Mouse (Mus musculus): ENCODE data around the gene Map2k7. TPM values are rescaled to one million over a fixed set of nuclear protein-coding genes. Genes with fewer than 3 reads are reported as not detected.

The Map2k7 gene
- total and polyA plus RNA-seq, 3 experiments, result 25.8 to 115 TPM; not detected in 1

DNA sequence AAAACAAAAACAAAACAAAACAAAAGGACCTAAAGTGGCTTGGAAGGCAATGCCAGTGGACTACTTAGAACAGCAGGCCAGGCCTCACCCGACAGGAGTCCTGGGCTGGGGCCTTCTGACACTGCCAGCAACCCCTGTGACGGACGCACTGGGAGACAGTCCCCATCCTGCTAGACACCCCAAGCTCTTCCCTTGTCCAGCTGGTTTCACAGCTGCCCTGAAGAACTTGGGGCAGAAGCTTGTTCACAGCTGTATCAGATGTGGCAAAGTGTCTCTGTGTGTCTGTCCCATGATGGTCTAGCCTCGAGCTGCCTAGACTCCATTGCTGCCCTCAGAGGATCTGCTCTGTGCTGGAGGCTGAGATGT, 21.2 kb downstream of the Map2k7 start:
- Histone ChIP-seq H3K27me3 (ENCODE audit: control insufficient read depth in 1 of 2, insufficient read depth in 2 of 2, low read length in 2 of 2) (no peaks in the 10 kb centered on the region), H3K36me3 (ENCODE audit: control insufficient read depth in 1 of 2, insufficient read depth in 2 of 2, low read length in 2 of 2) (peaks cover 3% of the 10 kb centered on the region in 2 experiments; a peak in 3 of 4 replicates), H3K4me1 (ENCODE audit: control insufficient read depth in 1 of 2, insufficient read depth in 2 of 2, low read length in 2 of 2) (peaks cover 0 to 5% of the 10 kb centered on the region in 2 experiments; a peak in 2 of 4 replicates), H3K79me2 (ENCODE audit: control insufficient read depth, insufficient read depth, low read length, poor library complexity) (no peaks in the 10 kb centered on the region), H3K27ac (ENCODE audit: control insufficient read depth, low read depth, low read length) (no peak overlapping the region), H3K4me3 (ENCODE audit: control insufficient read depth in 1 of 2, insufficient read depth in 1 of 2, low read depth in 2 of 2, low read length in 2 of 2) (no peak overlapping the region), H3K9ac (ENCODE audit: control insufficient read depth, low read depth, low read length, poor library complexity, severe bottlenecking) (no peak overlapping the region), H3K9me3 (replicated peaks; ENCODE audit: insufficient read depth, low read length) (no peaks in the 10 kb centered on the region)
- DNase-seq (ENCODE audit: low read depth, low spot score), result no peak
- no peak for TF ChIP-seq POLR2A (IDR thresholded peaks at IDR 0.05; ENCODE audit: control insufficient read depth in 1 of 2, insufficient read depth in 1 of 2, low read depth in 1 of 2, low read length in 2 of 2, poor library complexity in 1 of 2)
- no peak for TF ChIP-seq MYC (IDR thresholded peaks at IDR 0.05; ENCODE audit: low read depth, low read length)
- TF ChIP-seq POLR2AphosphoS5 (IDR thresholded peaks at IDR 0.05; ENCODE audit: borderline replicate concordance, low read depth, low read length), result no peak
- no peak for TF ChIP-seq POLR2AphosphoS2 (IDR thresholded peaks at IDR 0.05; ENCODE audit: low read length)
- no peak for TF ChIP-seq TBP (IDR thresholded peaks at IDR 0.05; ENCODE audit: low read depth, low read length)
- TF ChIP-seq ELF1 (IDR thresholded peaks at IDR 0.05; ENCODE audit: low read depth, low read length), result no peak
- no peak for TF ChIP-seq NRF1 (IDR thresholded peaks at IDR 0.05; ENCODE audit: insufficient read depth, low read depth, low read length, poor library complexity, severe bottlenecking)
- TF ChIP-seq SMC3 (IDR thresholded peaks at IDR 0.05; ENCODE audit: low read depth, low read length), result no peak
- TF ChIP-seq SIN3A (IDR thresholded peaks at IDR 0.05; ENCODE audit: low read length), result no peak
- no peak for TF ChIP-seq RCOR1 (IDR thresholded peaks at IDR 0.05; ENCODE audit: low read depth, low read length)
- TF ChIP-seq TAL1 (IDR thresholded peaks at IDR 0.05; ENCODE audit: low read length), result no peak
- TF ChIP-seq GATA1 (IDR thresholded peaks at IDR 0.05; ENCODE audit: low read depth, low read length), result no peak
- TF ChIP-seq ZC3H11A (IDR thresholded peaks at IDR 0.05; ENCODE audit: low read depth, low read length), result no peak
- no peak for TF ChIP-seq MAFK (IDR thresholded peaks at IDR 0.05; ENCODE audit: borderline replicate concordance, low read depth, low read length)
- no peak for TF ChIP-seq CHD2 (IDR thresholded peaks at IDR 0.05; ENCODE audit: low read length)
- no peak for TF ChIP-seq ZKSCAN1 (IDR thresholded peaks at IDR 0.05; ENCODE audit: low read depth, low read length)
- no peak for TF ChIP-seq MAZ (IDR thresholded peaks at IDR 0.05; ENCODE audit: low read depth, low read length)

- peaks cover 3 to 12% of the 10 kb centered on the region in 2 experiments; a peak in 3 of 4 replicates for H3K36me3 ChIP-seq (ENCODE audit: control insufficient read depth in 1 of 2, insufficient read depth in 2 of 2, low read length in 2 of 2)
- no peak overlapping the region for H3K9ac ChIP-seq (ENCODE audit: control insufficient read depth, low read depth, low read length, poor library complexity, severe bottlenecking)
- H3K9me3 ChIP-seq (replicated peaks; ENCODE audit: insufficient read depth, low read length), result no peaks in the 10 kb centered on the region
- no peaks in the 10 kb centered on the region for H3K27me3 ChIP-seq (ENCODE audit: control insufficient read depth in 1 of 2, insufficient read depth in 2 of 2, low read length in 2 of 2)
- TF ChIP-seq USF1 (IDR thresholded peaks at IDR 0.05; ENCODE audit: low read depth, low read length) (no peak), HCFC1 (IDR thresholded peaks at IDR 0.05; ENCODE audit: low read depth, low read length) (no peak), BHLHE40 (IDR thresholded peaks at IDR 0.05; ENCODE audit: borderline replicate concordance, low read depth, low read length) (no peak), ZKSCAN1 (IDR thresholded peaks at IDR 0.05; ENCODE audit: low read depth, low read length) (no peak), NRF1 (IDR thresholded peaks at IDR 0.05; ENCODE audit: insufficient read depth, low read depth, low read length, poor library complexity, severe bottlenecking) (no peak), MAZ (IDR thresholded peaks at IDR 0.05; ENCODE audit: low read depth, low read length) (no peak), UBTF (IDR thresholded peaks at IDR 0.05; ENCODE audit: borderline replicate concordance, insufficient read depth, low read depth, low read length) (no peak), GABPA (IDR thresholded peaks at IDR 0.05; ENCODE audit: low read depth, low read length) (no peak), TAL1 (IDR thresholded peaks at IDR 0.05; ENCODE audit: low read length) (no peak), EP300 (IDR thresholded peaks at IDR 0.05; ENCODE audit: low read depth in 1 of 2, low read length in 2 of 2) (no peak), USF2 (IDR thresholded peaks at IDR 0.05; ENCODE audit: borderline replicate concordance in 1 of 2, insufficient read depth in 1 of 2, low read depth in 1 of 2, low read length in 2 of 2) (no peak), MAX (IDR thresholded peaks at IDR 0.05; ENCODE audit: low read length) (no peak), CHD1 (IDR thresholded peaks at IDR 0.05; ENCODE audit: low read depth, low read length) (no peak)
- no peak overlapping the region for H3K27ac ChIP-seq (ENCODE audit: control insufficient read depth, low read depth, low read length)
- DNase-seq (ENCODE audit: low read depth, low spot score), result no peak
- no peaks in the 10 kb centered on the region for H3K79me2 ChIP-seq (ENCODE audit: control insufficient read depth, insufficient read depth, low read length, poor library complexity)
- H3K4me3 ChIP-seq (ENCODE audit: control insufficient read depth in 1 of 2, insufficient read depth in 1 of 2, low read depth in 2 of 2, low read length in 2 of 2), result no peak overlapping the region
- peaks cover 0 to 4% of the 10 kb centered on the region in 2 experiments; a peak in 2 of 4 replicates for H3K4me1 ChIP-seq (ENCODE audit: control insufficient read depth in 1 of 2, insufficient read depth in 2 of 2, low read length in 2 of 2)
These were observed 24.7 kb downstream of the Map2k7 start for GRCm38 (mm10) chr8:4263105-4263791.
